Mouse (Mus musculus): Measurements from ENCODE around the gene Letmd1.
"Not testable (repeated sequence)": the region's sequence is repeated elsewhere in the genome, so short reads cannot be mapped to it uniquely, and the experiment has no call there.

Gene Letmd1

DNA sequence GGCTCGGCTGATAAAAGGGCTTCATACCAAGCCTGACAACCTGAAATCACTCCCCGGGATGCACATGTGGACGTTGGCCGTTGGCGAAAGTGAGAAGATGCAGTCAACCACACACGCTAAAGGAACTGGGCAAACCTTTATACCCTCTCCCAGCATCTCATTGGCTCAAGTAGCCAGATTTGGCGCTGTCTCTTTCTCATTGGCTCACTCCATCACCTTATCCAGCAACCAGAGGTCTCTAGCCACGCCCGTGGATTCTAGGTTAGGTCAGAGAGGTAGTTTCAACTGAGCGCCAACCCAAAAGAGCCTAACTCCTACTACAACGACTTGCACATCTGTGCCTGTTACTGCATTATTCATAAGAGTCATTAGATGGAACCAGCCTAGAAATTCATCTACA lies 16.3 kb upstream of the Letmd1 start:
- no peak for DNase-seq

- peak; percentile 78 for DNase-seq
Observed at GRCm38 (mm10) chr15:100456356-100456991, 12.3 kb upstream of the Letmd1 start.

GRCm38 (mm10) chr15:100457340-100457739 lies 11.5 kb upstream of the Letmd1 start:
- peak; percentile 71 for DNase-seq

- DNase-seq, result peak; percentile 74
Observed at GRCm38 (mm10) chr15:100458055-100458454, 10.8 kb upstream of the Letmd1 start.

GRCm38 (mm10) chr15:100460942-100461341 lies 7.9 kb upstream of the Letmd1 start:
- peak; percentile 62 for DNase-seq

GRCm38 (mm10) chr15:100461646-100462045 lies 7.2 kb upstream of the Letmd1 start:
- DNase-seq, result no peak

GRCm38 (mm10) chr15:100462086-100462485 lies 6.7 kb upstream of the Letmd1 start:
- DNase-seq, result peak; percentile 71

DNA sequence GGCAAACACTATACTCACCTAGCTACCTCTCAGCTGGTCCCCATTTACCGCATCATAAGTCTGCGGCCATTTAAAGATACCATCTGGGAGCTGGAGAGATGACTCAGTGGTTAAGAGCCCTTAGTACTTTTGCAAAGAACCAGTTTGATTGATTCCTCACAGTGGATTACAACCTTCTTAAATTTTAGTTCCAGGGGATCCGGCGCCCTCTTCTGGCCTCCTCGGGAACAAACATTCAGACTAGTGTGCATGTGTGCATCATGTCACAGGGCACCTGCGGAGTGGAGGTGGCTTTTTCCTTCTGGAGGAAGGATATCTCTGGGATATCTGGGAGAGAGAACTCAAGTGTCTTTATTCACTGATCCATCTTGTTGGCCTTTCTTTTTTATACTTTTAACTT lies 5.1 kb upstream of the Letmd1 start:
- DNase-seq, result peak; percentile 85

GRCm38 (mm10) chr15:100465432-100465831 lies 3.4 kb upstream of the Letmd1 start:
- DNase-seq, result no peak

DNA sequence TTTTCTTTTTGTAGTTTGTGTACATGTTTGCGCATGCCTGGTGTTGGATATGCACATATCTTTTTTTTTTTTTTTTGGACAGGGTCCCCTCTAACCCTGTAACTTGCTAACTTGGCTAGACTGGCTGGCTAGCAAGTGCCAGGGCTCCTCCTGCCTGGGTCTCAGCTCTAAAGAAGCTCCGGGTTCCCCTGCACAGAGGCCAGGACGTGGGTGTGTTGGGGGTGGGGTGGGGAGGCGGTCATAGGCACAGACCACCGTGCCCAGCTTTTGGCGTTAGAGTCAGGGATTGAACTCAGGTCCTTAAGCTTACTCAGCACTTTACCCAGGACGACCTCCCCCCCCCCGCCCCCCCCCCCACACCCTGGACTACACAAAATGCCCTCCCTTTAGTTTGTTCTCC lies 1.1 kb upstream of the Letmd1 start:
- DNase-seq, result no peak

- no peak for DNase-seq
Observed at GRCm38 (mm10) chr15:100469189-100469545, 344 bp downstream of the Letmd1 start.

- peak; percentile 44 for DNase-seq
Observed at GRCm38 (mm10) chr15:100470037-100470436, 1.2 kb downstream of the Letmd1 start.

DNA sequence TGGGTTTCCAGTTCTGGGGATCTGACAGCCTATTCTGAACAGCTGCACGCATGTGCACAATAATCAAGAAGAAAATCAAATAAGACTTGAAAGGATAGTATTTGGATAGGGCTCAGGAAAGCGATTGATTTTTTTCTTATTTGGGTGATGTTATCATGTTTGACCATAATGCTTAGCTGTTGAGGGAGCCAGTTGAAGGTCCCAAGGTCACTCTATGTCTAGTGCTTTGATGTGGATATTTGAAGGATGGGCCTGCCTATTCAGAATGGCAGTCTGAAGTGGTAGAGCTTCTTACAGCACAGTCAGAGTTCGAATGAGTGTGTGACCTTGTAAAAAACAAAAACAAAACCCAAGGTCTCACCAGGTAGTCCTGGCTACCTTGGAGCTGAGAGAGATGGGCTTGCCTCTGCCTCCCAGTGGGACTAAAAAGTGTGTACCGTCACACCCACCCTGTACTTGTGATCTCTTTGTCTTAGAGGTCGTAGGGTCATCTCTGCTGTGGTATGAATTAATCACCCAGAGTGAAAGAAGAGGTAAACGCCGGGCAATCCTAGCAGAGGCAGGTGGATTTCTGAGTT lies 5.2 kb downstream of the Letmd1 start:
- DNase-seq, result no peak

GRCm38 (mm10) chr15:100478351-100478750 lies 9.5 kb downstream of the Letmd1 start:
- no peak for DNase-seq

DNA sequence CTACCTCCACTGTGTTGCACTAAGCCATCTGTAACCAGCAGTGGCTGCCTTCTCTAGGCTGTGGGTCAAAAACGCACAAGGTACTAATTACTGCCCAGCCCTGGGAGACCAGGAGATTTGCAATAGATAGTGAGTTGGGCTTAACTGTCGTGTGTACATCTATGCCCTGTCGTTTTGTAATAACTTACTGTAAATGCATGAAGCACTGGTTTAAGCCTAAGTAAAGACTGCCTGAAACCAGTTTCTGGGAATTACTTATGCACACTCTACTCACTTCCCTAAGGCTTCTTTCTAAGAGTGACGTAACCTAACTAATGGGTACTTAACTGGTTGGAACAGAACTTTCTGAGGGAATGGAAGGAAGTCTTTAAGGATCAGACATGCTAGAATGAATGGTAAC lies 10.1 kb downstream of the Letmd1 start:
- no peak for DNase-seq

DNA sequence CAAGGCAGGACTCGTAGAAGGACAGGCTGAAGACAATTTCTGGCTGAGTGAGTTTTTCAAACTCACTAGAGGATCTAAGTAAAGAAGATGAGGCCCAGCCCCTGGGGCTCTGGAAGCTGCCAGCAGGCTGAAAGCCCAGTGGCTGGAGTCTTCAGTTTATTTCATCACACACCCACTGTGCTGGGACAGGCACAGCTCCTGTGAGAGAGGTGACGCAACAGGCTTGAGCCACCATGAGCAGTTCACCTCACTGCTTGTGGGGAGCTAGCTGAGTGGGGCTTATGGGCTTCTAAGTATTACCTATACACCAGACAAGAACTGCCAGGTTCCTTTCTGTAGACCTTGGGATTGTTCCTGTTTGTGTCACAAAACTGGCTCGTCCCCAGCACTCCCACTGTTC lies 16.8 kb downstream of the Letmd1 start:
- DNase-seq, result no peak

DNA sequence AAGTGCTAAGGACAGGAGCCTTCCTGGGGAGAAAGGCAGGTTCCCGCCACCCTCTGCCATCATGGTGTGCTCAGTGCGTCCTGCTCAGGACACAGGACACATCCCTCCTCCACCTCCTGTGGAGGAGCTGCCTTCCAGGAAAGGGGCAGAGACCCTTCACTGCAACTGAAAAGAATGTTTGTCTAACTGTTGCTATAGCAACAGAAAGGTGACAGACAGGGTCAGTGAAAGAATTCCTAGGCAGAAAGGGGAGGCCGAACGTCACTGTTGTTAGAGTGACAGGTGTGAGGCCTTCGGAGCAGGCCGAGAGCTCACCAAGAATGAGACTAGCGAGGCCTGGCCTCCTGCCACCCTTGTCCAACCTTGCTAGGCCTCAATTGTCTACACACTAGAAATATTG lies 17.6 kb downstream of the Letmd1 start:
- no peak for DNase-seq

DNA sequence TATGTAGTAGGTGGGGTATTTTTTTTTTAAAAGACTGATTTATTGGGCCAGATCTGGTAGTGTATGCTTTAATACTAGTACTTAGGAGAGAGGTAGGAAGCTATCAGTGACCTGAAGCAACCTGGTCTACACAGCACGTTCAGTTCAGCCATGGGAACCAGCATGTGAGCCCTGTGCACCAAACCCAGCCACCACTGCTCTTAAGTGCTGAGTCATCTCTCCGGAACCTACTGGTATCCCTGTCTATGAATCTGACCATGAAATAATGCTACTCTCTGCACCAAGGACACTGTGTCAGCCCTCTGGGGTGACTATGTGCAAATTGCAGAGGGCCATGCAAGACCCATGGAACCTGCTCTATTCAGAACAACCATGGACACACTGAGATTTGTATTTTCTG lies 18.2 kb downstream of the Letmd1 start:
- DNase-seq, result no peak

GRCm38 (mm10) chr15:100488297-100488696 lies 19.5 kb downstream of the Letmd1 start:
- not testable (repeated sequence) for DNase-seq

GRCm38 (mm10) chr15:100489263-100489662 lies 20.4 kb downstream of the Letmd1 start:
- DNase-seq, result peak; percentile 34

- DNase-seq, result no peak
Observed at GRCm38 (mm10) chr15:100491966-100492365, 23.1 kb downstream of the Letmd1 start.

DNA sequence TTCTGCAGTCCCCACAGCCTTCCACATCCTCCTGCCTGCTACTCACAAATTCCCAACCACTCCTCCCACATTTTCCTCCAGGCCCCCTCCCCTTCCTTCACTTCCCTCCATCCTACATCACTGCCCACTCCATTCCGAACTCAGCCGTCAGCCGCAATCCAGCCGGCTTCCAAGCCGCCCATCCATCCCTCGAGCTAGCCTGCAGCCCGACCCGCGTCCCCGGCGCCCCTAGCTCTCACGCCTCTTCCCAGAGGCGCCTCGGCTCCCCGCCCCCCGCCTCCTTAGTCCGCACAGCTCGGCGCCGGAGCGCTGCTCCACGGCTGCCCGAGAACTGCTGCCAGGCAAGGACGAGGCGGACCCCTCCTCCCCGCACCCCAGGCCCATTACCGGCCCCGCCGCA lies 25.8 kb downstream of the Letmd1 start:
- no peak for DNase-seq

- DNase-seq, result peak; percentile 92
Observed at GRCm38 (mm10) chr15:100495102-100495501, 26.3 kb downstream of the Letmd1 start, which contains the start of gene Csrnp2. Csrnp2 (minus strand) TSS chr15:100495488.

DNA sequence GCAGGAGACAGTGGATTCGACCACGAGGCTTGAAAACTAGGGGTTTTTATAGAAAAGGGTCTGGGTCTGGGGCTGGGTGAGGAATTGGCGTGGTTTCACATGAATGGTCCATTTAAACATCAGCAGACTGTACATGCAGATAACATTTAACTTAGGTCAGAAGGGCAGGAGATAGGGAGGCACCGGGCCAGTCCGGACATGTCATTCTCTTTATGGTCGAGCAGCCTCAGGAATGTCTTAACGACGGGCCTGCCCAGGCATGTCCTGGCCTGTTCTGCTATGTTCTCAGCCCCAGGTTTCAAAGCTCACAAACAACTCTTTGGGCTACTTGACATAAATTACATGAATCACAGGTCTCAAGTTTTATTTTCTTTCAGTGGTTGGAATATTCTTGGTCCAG lies 30.7 kb downstream of the Letmd1 start:
- DNase-seq, result not testable (repeated sequence)
